Mouse (Mus musculus) inflammation-experienced regulatory T-cells (primary cell): ENCODE results near the gene Cfap45. TPM values are rescaled to one million over a fixed set of nuclear protein-coding genes. Genes with fewer than 3 reads are reported as not detected.

Source experiments
- polyA plus RNA-seq, 2 experiments: library from polyadenylated mRNA; unstranded; fragments of 100-300 nt; shearing (Covaris generic); gene quantifications; one replicate each; pipeline ENCODE4 v1.2.1; 2017

Gene Cfap45
- polyA plus RNA-seq: 1 to 10 TPM in 1 of 2 experiments, under 1 TPM in 1; 0.11 to 3.5 TPM

DNA sequence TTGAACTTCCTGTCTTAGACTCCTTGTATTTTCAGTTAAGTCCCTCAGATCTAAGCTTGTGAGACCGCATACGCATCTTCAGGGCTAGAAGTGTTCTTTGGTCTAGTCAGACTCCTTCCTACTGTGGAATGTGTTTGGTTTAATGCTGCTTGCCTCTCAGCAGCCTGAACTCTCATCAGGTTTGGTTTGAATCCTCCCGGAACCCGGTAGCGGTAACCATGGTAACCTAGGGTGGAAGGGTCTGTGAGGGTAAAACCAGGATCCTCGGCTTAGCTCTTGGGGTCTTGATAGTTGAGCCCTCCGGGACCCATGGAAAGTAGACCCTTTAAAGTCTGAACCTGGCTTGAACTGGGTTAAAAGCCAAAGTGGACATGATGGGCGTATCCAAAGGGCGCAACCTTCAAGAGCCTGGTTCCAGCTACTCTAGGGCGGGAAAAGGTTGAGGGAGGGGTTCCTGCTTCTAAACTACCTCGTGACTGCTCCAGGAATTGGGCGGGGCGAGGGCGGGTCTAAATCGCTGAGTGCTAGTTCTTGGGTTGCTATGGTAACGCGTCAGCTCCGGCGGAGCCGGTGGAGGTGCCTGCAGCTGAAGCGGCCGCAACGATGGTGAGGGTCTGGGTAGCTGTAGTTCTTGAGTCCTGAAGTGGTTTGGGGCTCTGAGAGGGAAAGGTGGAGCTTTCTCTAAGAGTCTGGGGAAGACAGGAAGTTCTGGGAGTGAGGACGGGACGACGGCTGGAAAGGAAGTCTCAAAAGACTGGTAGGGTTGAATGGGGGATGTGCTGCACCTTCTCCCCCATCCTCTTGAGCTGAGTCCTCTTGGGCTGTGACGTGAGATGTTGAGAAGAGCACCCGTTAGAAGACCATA, at the start of gene Cfap45:
Gene Cfap45, plus strand, starts transcription at position 226 of the 865 bp plus-strand sequence.

DNA sequence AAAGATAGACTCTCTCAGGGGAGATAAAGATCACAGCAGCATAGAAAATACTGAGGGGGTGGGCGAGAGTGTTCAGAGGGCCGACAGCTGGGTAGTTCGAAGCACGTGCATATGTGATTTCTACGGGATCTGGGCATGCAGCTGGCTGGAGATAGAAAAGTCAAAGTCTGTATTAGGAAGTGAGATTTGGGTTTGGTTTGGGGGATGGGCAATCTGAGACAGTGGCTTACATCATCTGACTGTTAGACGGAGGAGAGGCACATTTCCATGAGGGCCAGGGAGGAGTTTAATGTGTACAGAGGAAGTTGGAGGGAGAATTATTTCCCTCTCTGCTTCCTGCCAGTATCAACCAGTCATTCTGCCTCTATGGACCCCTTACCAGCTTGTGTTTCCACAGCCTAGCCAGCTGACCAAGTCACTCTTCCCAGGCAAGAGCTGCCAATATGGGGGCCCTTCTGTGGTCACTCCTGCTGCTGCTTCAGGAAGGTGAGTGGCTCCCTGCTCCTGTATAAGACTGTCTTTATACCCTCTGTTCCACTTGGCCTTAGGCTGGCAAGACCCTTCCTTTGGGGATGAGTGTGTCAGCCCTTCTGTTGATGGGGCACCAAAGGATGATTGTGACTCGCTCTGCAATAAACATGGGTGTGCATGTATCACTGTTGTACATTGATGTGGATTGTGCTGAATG, 45.4 kb upstream of the Cfap45 start, which contains the start of gene Slamf9:
Gene Slamf9, plus strand, starts transcription at position 305 of the 688 bp plus-strand sequence.

DNA sequence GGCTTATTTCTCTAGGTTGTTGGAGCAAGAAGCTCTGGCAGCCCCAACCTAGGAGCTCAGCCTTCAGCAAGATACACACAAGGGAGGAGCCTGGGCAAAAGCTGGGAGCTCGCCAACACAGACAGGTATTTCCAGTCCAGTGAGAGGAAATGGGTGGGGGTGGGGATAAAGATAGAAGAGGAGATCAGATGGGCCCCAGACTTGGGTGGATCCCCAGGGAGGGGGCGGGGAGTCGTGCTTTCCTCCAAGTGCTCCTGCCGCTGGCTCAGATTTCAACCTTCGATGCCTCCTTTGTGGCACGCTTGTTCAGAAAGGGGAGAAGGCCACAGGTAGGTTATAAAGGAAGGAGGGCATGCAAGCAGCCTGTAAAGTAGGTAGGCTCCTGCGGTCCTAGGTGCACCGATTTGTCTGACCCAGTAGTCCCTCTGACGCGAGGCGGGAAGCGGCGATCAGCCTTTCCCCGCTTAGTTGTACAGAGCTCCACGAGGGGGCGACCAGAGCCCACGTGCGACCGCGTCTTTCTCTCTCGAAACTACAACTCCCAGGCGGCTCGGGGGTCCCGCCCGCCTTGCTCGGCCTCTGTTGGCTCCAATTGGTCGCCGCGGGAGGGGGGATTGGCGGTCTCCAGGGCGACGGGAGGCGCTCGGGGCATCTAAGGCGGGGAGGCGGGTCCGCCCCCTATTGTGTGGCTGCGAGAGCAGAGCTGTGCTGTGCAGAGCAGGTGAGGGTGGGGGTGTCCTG, 38.9 kb upstream of the Cfap45 start, which contains the start of gene Igsf9:
Gene Igsf9, plus strand, starts transcription at position 249 of the 741 bp plus-strand sequence.

DNA sequence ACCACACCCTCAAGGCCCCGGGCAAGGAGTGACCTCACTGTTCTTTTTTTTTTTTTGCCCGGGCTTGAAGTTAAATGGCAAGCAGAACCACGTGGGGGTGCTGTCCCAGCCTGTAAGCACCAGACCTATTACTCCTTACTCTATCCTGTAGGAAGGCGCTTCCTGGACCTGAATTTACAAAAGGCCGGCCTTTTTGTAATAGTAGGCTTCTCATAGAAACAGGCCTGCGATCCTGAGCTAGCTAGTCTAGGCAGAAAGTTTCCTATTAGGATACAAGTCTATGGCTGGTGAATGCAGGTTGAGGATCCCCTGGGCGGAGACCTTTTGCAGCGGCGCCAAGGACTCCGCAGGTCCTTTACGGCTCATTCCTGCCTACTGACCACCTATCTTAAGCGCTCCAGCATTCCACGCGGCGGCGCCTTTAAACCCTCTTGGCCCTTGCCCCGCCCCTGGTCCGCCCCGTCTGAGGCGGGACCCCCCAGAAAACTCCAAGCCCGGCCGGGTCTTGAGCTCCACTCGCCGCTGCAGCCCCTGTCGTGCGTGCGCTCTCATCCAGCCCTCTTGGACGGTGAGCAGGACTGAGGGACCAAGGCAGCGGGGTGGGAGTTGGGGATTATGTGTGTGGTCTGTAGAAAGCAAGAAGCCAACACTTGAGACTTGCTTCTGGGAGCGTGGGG, 20.7 kb upstream of the Cfap45 start, which contains the start of gene Tagln2:
Gene Tagln2, plus strand, starts transcription at position 283 of the 677 bp plus-strand sequence.

DNA sequence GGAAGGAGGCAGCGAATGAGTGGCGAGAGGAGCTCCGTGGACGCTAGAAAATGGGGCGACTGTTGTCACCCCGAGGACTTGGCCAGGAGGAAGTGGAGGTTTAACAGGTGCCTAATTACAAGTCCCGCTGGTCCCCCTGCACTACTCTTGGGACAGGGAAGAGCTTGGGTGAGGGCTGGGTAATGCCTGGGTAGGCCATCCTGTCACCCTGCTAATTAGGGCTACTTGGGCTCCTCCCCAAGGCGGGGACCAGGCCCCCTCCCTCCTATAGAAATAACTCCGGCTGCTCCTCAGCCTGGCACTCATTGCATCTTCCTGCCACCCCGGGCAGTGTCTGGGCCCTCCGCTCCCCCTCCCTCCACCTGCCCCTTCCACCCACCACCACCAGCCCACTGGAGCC, 35.0 kb downstream of the Cfap45 start, which contains the start of gene Vsig8:
Gene Vsig8, plus strand, starts transcription at position 301 of the 400 bp plus-strand sequence.

DNA sequence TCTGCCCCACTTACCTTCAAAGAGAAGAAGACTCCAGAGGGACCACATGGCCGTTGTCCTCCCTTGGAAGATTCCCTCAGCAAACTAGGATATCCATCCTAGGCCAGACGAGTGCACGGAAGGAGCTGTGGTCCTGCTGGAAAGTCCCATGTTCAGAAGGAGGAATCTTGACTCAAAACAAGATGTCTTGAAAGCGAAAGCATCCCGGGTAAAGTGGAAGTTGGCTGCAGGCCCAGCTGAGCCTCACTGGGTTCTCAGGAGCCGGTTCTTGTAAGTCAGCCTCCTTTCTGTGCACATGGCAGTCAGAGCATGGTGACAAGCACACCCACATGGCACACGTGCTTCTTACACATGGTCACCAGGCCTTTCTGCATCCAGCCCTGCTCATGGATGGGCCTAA, 69.8 kb downstream of the Cfap45 start, which contains the start of gene Slamf8:
Gene Slamf8, minus strand, starts transcription at position 184 of the 400 bp plus-strand sequence.

Other genes starting within 250 kb of the Cfap45 start
- gene Atp1a2, start 222.7 kb upstream of the Cfap45 start, polyA plus RNA-seq: 1 to 10 TPM in 1 of 2 experiments, under 1 TPM in 1; 0.22 to 2.1 TPM
- under 1 TPM in 1 of 2 experiments, not detected in 1; 0.87 TPM for gene Kcnj9, start 191.5 kb upstream of the Cfap45 start, polyA plus RNA-seq
- gene Kcnj10, start 179.6 kb upstream of the Cfap45 start, polyA plus RNA-seq: under 1 TPM; 0.13 to 0.75 TPM
- 10 to 100 TPM in 1 of 2 experiments, 1 to 10 TPM in 1; 8.8 to 11.6 TPM for gene Pigm, start 144.3 kb upstream of the Cfap45 start, polyA plus RNA-seq
- 1 to 10 TPM in 1 of 2 experiments, under 1 TPM in 1; 0.36 to 1.6 TPM for gene Slamf9, start 45.4 kb upstream of the Cfap45 start, polyA plus RNA-seq
- 1 to 10 TPM in 1 of 2 experiments, under 1 TPM in 1; 0.23 to 3.5 TPM for gene Igsf9, start 39.0 kb upstream of the Cfap45 start, polyA plus RNA-seq
- 100 to 1,000 TPM; 271 to 514 TPM for gene Tagln2, start 20.8 kb upstream of the Cfap45 start, polyA plus RNA-seq
- not detected for gene Vsig8, start 35.1 kb downstream of the Cfap45 start, polyA plus RNA-seq
- gene Slamf8, start 69.8 kb downstream of the Cfap45 start, polyA plus RNA-seq: under 1 TPM in 1 of 2 experiments, not detected in 1; 0.31 TPM
- gene Fcrl6, start 81.8 kb downstream of the Cfap45 start, polyA plus RNA-seq: under 1 TPM in 1 of 2 experiments, not detected in 1; 0.11 TPM
- gene Dusp23, start 112.2 kb downstream of the Cfap45 start, polyA plus RNA-seq: 1 to 10 TPM; 6.5 to 7.8 TPM
- not detected for gene Crp, start 177.3 kb downstream of the Cfap45 start, polyA plus RNA-seq